Mouse (Mus musculus) lung, postnatal 0 days (tissue): ENCODE measurements around the gene Ankrd33b.

Experiments
- CTCF ChIP-seq: IDR thresholded peaks from 2 replicates; pipeline ENCODE4 v1.5.1; 2016; ENCODE audit warnings: antibody characterized with exemption, mild to moderate bottlenecking
- EP300 ChIP-seq: IDR thresholded peaks from 2 replicates; pipeline ENCODE4 v1.6.1; 2016; ENCODE audit warnings: antibody characterized with exemption, mild to moderate bottlenecking, control low read depth

- TF ChIP-seq CTCF (peak; percentile 87), EP300 (no peak)
Observed at GRCm38 (mm10) chr15:31315630-31316231, 51.8 kb downstream of the Ankrd33b start.
